Mouse (Mus musculus) G1E (cell line): ENCODE data around the gene Svopl.

Experiments used
- CTCF ChIP-seq: IDR thresholded peaks from 2 replicates; pipeline ENCODE4 v1.5.1; 2012; ENCODE audit warnings: low read depth, low read length, inconsistent platforms, mixed read lengths
- GATA1 ChIP-seq: IDR thresholded peaks from 2 replicates; pipeline ENCODE4 v1.6.1; 2012; ENCODE audit warnings: borderline replicate concordance, low read length, inconsistent platforms, mixed read lengths
- GATA2 ChIP-seq: IDR thresholded peaks from 2 replicates; pipeline ENCODE4 v1.6.1; 2012; ENCODE audit warnings: low read depth, low read length, inconsistent platforms, borderline replicate concordance
- POLR2AphosphoS5 ChIP-seq: IDR thresholded peaks from 2 replicates; pipeline ENCODE4 v1.6.1; 2012; ENCODE audit warnings: low read depth, low read length, inconsistent platforms; ENCODE audit not compliant: insufficient replicate concordance
- TAL1 ChIP-seq: conservative IDR thresholded peaks from 2 replicates; pipeline ENCODE4 v1.6.1; 2012; ENCODE audit warnings: low read depth, low read length, inconsistent platforms, mixed read lengths

DNA sequence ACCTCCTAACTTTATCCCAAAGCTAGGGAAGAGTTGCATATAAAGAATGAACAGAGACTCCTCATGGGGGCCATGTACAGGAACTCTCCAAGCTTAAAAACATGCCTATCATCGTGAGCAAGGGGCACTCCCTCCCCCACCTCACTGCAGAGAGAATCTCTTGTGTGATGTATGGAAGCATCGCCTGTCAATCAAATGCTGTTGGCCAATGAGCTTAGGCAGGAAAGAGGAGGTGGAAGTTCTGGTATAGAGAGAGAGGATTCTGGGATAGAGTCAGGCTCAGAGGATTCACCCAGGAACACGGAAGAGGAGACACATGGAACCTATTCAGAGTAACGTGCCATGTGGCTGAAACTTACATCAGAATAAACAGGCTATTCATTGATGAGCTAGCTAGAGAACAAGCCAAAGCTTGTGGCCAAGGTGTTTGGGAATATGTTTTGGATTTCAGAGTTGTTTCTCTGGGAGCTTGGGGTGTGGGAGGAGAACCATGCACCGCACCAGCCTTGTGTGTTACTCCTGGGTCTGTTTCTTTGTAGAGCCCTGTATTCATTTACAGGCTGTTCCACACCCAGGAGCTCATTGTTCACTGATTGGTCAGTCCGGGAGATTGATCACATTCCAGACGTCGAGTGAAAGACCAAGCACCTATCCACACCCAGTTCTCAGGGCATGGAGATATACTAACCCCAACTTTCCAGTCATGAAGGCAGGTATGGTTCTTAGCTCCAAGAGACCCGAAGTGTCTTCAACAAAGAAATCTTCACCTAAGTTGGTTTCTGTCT lies 40.6 kb upstream of the Svopl start:
- TF ChIP-seq CTCF: no peak
- no peak for TF ChIP-seq TAL1
- no peak for TF ChIP-seq GATA1
- TF ChIP-seq POLR2AphosphoS5: no peak
- TF ChIP-seq GATA2: no peak
